Mouse (Mus musculus): ENCODE results near the gene Olfr171. TPM values are rescaled to one million over a fixed set of nuclear protein-coding genes. Genes with fewer than 3 reads are reported as not detected.

Olfr171 gene
- total RNA-seq (2023): not detected

GRCm38 (mm10) chr16:19629816-19630215 lies at the start of gene Olfr171:
Gene Olfr171, minus strand, starts transcription at chr16:19629916.

GRCm38 (mm10) chr16:19611782-19612181 lies 17.9 kb downstream of the Olfr171 start, which contains the start of gene Olfr170:
Gene Olfr170, minus strand, starts transcription at chr16:19611882.

Other genes with a start within 250 kb of the Olfr171 start
- gene Olfr165, start 206.8 kb downstream of the Olfr171 start, total RNA-seq (2023): not detected
- under 1 TPM; 0.42 to 0.61 TPM for gene Olfr166, start 146.2 kb downstream of the Olfr171 start, total RNA-seq (2023)
- gene Olfr167, start 107.7 kb downstream of the Olfr171 start, total RNA-seq (2023): not detected
- gene Olfr168, start 94.4 kb downstream of the Olfr171 start, total RNA-seq (2023): not detected
- not detected for gene Olfr169, start 58.1 kb downstream of the Olfr171 start, total RNA-seq (2023)
- not detected for gene Olfr170, start 18.0 kb downstream of the Olfr171 start, total RNA-seq (2023)
- gene Lamp3, start 76.5 kb upstream of the Olfr171 start, total RNA-seq (2023): under 1 TPM; 0.32 to 0.47 TPM
- 100 to 1,000 TPM; 217 to 241 TPM for gene B3gnt5, start 130.3 kb upstream of the Olfr171 start, total RNA-seq (2023)